Mouse (Mus musculus): ENCODE measurements around the gene Mgat4a. TPM values are rescaled to one million over a fixed set of nuclear protein-coding genes. Genes with fewer than 3 reads are reported as not detected.

Mgat4a gene
- polyA plus RNA-seq (2014; fragmentation: Nextera tagmentation; extraction: Ambion mirVana) = 14.8 and 17.2 TPM in 2 replicates

GRCm38 (mm10) chr1:37540810-37541658 is at the start of gene Mgat4a:
Gene Mgat4a (minus strand): TSS chr1:37541016.
- H3K9me3 ChIP-seq (ENCODE audit: control insufficient read depth, low read length) = no peaks in the 10 kb centered on the region
- no peaks in the 10 kb centered on the region for H3K36me3 ChIP-seq (ENCODE audit: control insufficient read depth, insufficient read depth, low read length)
- H3K4me2 ChIP-seq (ENCODE audit: low read depth, low read length) = peak within 1 kb of the TSS; percentile 82
- peak within 1 kb of the TSS; percentile 74 for H3K9ac ChIP-seq (replicated peaks; ENCODE audit: low read depth, low read length)
- peak; percentile 100 for ATAC-seq (ENCODE audit: low read depth)
- peak within 1 kb of the TSS; percentile 82 for H3K4me3 ChIP-seq (ENCODE audit: low read depth, low read length)
- H3K27ac ChIP-seq (ENCODE audit: low read depth, low read length) = peak within 1 kb of the TSS; percentile 78
- peaks cover 3% of the 10 kb centered on the region; the same call in 1 of the 2 replicates for H3K27me3 ChIP-seq (ENCODE audit: control insufficient read depth, insufficient read depth, low read length)
- 0 out of 2 replicates have a peak, but pooled peaks cover 5% of the 10 kb centered on the region for H3K4me1 ChIP-seq (ENCODE audit: control insufficient read depth, insufficient read depth, low read length)
- 1% methylated on average over 59 of the region's 72 CpGs for WGBS

- WGBS = 86% methylated on average over 13 of the region's 13 CpGs
- ATAC-seq (ENCODE audit: low read depth) = no peak
- H3K27ac ChIP-seq (ENCODE audit: low read depth, low read length) = no peak overlapping the region
These were observed 45.1 kb upstream of the Mgat4a start for GRCm38 (mm10) chr1:37585809-37586480.

DNA sequence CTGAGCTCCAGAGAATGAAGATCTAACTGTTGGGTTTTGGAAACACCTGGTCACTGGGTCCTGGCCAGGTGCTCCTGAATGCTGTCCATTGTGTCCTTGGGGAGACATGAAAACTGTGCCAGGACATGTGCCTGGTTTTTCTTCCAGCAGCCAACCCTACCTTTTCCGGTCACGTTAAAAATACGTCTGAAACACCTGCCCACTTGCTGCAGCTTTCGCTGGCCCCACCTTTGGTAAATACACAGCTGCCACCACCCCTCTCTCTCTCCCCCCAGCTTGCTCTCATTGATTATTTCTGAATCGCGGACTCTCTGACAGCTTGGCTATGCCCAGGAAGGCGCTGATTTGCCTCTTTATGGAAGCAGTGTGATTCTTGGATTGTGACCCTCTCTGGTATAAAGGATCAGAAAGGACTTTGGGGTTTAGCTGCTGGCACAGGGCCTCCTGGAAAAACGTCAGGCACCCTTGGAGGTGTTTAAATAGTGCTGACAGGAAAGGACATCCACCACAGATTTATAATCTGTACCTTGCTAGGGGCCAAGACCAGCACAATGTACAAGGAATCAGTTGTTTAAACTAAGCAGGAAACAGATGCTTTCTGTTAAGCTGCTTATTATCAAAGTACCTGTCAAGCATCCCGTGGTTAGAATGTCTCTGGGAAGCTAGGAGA is 43.1 kb upstream of the Mgat4a start:
- WGBS = 79% methylated on average over 9 of the region's 9 CpGs

More at GRCm38 (mm10) chr1:37585809-37586480, 45.1 kb upstream of the Mgat4a start:
- Histone ChIP-seq H3K4me2 (ENCODE audit: low read depth, low read length) (no peak overlapping the region), H3K4me1 (ENCODE audit: control insufficient read depth, insufficient read depth, low read length) (peaks cover 2% of the 10 kb centered on the region; the same call in 1 of the 2 replicates), H3K27me3 (ENCODE audit: control insufficient read depth, insufficient read depth, low read length) (no peaks in the 10 kb centered on the region), H3K9ac (replicated peaks; ENCODE audit: low read depth, low read length) (no peak overlapping the region), H3K9me3 (ENCODE audit: control insufficient read depth, low read length) (no peaks in the 10 kb centered on the region), H3K36me3 (ENCODE audit: control insufficient read depth, insufficient read depth, low read length) (no peaks in the 10 kb centered on the region), H3K4me3 (ENCODE audit: low read depth, low read length) (no peak overlapping the region)

GRCm38 (mm10) chr1:37583167-37583566 is 42.4 kb upstream of the Mgat4a start:
- Histone ChIP-seq H3K4me3 (ENCODE audit: low read depth, low read length) (no peak overlapping the region), H3K9me3 (ENCODE audit: control insufficient read depth, low read length) (no peaks in the 10 kb centered on the region), H3K4me1 (ENCODE audit: control insufficient read depth, insufficient read depth, low read length) (peaks cover 2% of the 10 kb centered on the region; the same call in 1 of the 2 replicates), H3K27me3 (ENCODE audit: control insufficient read depth, insufficient read depth, low read length) (no peaks in the 10 kb centered on the region), H3K36me3 (ENCODE audit: control insufficient read depth, insufficient read depth, low read length) (no peaks in the 10 kb centered on the region), H3K27ac (ENCODE audit: low read depth, low read length) (no peak overlapping the region), H3K4me2 (ENCODE audit: low read depth, low read length) (no peak overlapping the region), H3K9ac (replicated peaks; ENCODE audit: low read depth, low read length) (no peak overlapping the region)
- no peak for ATAC-seq (ENCODE audit: low read depth)
- WGBS = 93% methylated on average over 8 of the region's 8 CpGs

More for the DNA sequence above, 43.1 kb upstream of the Mgat4a start:
- Histone ChIP-seq H3K9ac (replicated peaks; ENCODE audit: low read depth, low read length) (no peak overlapping the region), H3K27me3 (ENCODE audit: control insufficient read depth, insufficient read depth, low read length) (no peaks in the 10 kb centered on the region), H3K27ac (ENCODE audit: low read depth, low read length) (no peak overlapping the region), H3K4me3 (ENCODE audit: low read depth, low read length) (no peak overlapping the region), H3K9me3 (ENCODE audit: control insufficient read depth, low read length) (no peaks in the 10 kb centered on the region), H3K4me2 (ENCODE audit: low read depth, low read length) (no peak overlapping the region), H3K36me3 (ENCODE audit: control insufficient read depth, insufficient read depth, low read length) (no peaks in the 10 kb centered on the region), H3K4me1 (ENCODE audit: control insufficient read depth, insufficient read depth, low read length) (peaks cover 2% of the 10 kb centered on the region; the same call in 1 of the 2 replicates)
- no peak for ATAC-seq (ENCODE audit: low read depth)

- no peaks in the 10 kb centered on the region for H3K27me3 ChIP-seq (ENCODE audit: control insufficient read depth, insufficient read depth, low read length)
- H3K4me3 ChIP-seq (ENCODE audit: low read depth, low read length) = no peak overlapping the region
- H3K4me1 ChIP-seq (ENCODE audit: control insufficient read depth, insufficient read depth, low read length) = no peaks in the 10 kb centered on the region
- no peak for ATAC-seq (ENCODE audit: low read depth)
- 96% methylated on average over 13 of the region's 13 CpGs for WGBS
- no peak overlapping the region for H3K4me2 ChIP-seq (ENCODE audit: low read depth, low read length)
- no peaks in the 10 kb centered on the region for H3K36me3 ChIP-seq (ENCODE audit: control insufficient read depth, insufficient read depth, low read length)
- no peak overlapping the region for H3K9ac ChIP-seq (replicated peaks; ENCODE audit: low read depth, low read length)
- H3K27ac ChIP-seq (ENCODE audit: low read depth, low read length) = no peak overlapping the region
- H3K9me3 ChIP-seq (ENCODE audit: control insufficient read depth, low read length) = no peaks in the 10 kb centered on the region
These were observed 38.9 kb upstream of the Mgat4a start for GRCm38 (mm10) chr1:37579686-37580085.

GRCm38 (mm10) chr1:37572528-37573272 is 31.9 kb upstream of the Mgat4a start:
- WGBS = 69% methylated on average over 10 of the region's 10 CpGs
- no peak overlapping the region for H3K4me2 ChIP-seq (ENCODE audit: low read depth, low read length)
- no peaks in the 10 kb centered on the region for H3K27me3 ChIP-seq (ENCODE audit: control insufficient read depth, insufficient read depth, low read length)
- ATAC-seq (ENCODE audit: low read depth) = no peak
- H3K4me3 ChIP-seq (ENCODE audit: low read depth, low read length) = no peak overlapping the region
- no peaks in the 10 kb centered on the region for H3K36me3 ChIP-seq (ENCODE audit: control insufficient read depth, insufficient read depth, low read length)
- H3K4me1 ChIP-seq (ENCODE audit: control insufficient read depth, insufficient read depth, low read length) = no peaks in the 10 kb centered on the region
- H3K9ac ChIP-seq (replicated peaks; ENCODE audit: low read depth, low read length) = no peak overlapping the region
- H3K9me3 ChIP-seq (ENCODE audit: control insufficient read depth, low read length) = no peaks in the 10 kb centered on the region
- H3K27ac ChIP-seq (ENCODE audit: low read depth, low read length) = no peak overlapping the region

- Histone ChIP-seq H3K9me3 (ENCODE audit: control insufficient read depth, low read length) (no peaks in the 10 kb centered on the region), H3K36me3 (ENCODE audit: control insufficient read depth, insufficient read depth, low read length) (no peaks in the 10 kb centered on the region), H3K9ac (replicated peaks; ENCODE audit: low read depth, low read length) (no peak overlapping the region), H3K27ac (ENCODE audit: low read depth, low read length) (no peak overlapping the region), H3K4me2 (ENCODE audit: low read depth, low read length) (no peak overlapping the region), H3K4me1 (ENCODE audit: control insufficient read depth, insufficient read depth, low read length) (no peaks in the 10 kb centered on the region), H3K4me3 (ENCODE audit: low read depth, low read length) (no peak overlapping the region), H3K27me3 (ENCODE audit: control insufficient read depth, insufficient read depth, low read length) (no peaks in the 10 kb centered on the region)
- no peak for ATAC-seq (ENCODE audit: low read depth)
- WGBS = 93% methylated on average over 1 of the region's 1 CpGs
These were observed 27.6 kb upstream of the Mgat4a start for GRCm38 (mm10) chr1:37568379-37568778.

- 81% methylated on average over 4 of the region's 4 CpGs for WGBS
- no peak for ATAC-seq (ENCODE audit: low read depth)
- no peaks in the 10 kb centered on the region for H3K9me3 ChIP-seq (ENCODE audit: control insufficient read depth, low read length)
These were observed 25.9 kb upstream of the Mgat4a start for GRCm38 (mm10) chr1:37566754-37567153.

More at GRCm38 (mm10) chr1:37566754-37567153, 25.9 kb upstream of the Mgat4a start:
- Histone ChIP-seq H3K4me1 (ENCODE audit: control insufficient read depth, insufficient read depth, low read length) (no peaks in the 10 kb centered on the region), H3K4me2 (ENCODE audit: low read depth, low read length) (no peak overlapping the region), H3K36me3 (ENCODE audit: control insufficient read depth, insufficient read depth, low read length) (no peaks in the 10 kb centered on the region), H3K4me3 (ENCODE audit: low read depth, low read length) (no peak overlapping the region), H3K27me3 (ENCODE audit: control insufficient read depth, insufficient read depth, low read length) (no peaks in the 10 kb centered on the region), H3K27ac (ENCODE audit: low read depth, low read length) (no peak overlapping the region), H3K9ac (replicated peaks; ENCODE audit: low read depth, low read length) (no peak overlapping the region)

All from neural tube, embryonic 14.5 days (tissue).